Mouse (Mus musculus): Measurements from ENCODE around the gene Robo1. TPM values are rescaled to one million over a fixed set of nuclear protein-coding genes. Genes with fewer than 3 reads are reported as not detected.

Gene Robo1
- polyA plus RNA-seq, 1 experiment from 2014 or later = 20.6 TPM

GRCm38 (mm10) chr16:72411669-72412270, 103.7 kb downstream of the Robo1 start:
- Histone ChIP-seq H3K9ac (ENCODE audit: low read depth, low read length) (no peak overlapping the region), H3K4me1 (ENCODE audit: control insufficient read depth, insufficient read depth, low read length) (no peaks in the 10 kb centered on the region), H3K36me3 (ENCODE audit: control insufficient read depth, insufficient read depth, low read length) (no peaks in the 10 kb centered on the region), H3K9me3 (replicated peaks; ENCODE audit: control insufficient read depth, low read length) (no peaks in the 10 kb centered on the region), H3K4me2 (no peak overlapping the region), H3K27me3 (ENCODE audit: control insufficient read depth, insufficient read depth, low read length) (no peaks in the 10 kb centered on the region), H3K27ac (ENCODE audit: low read depth, low read length) (no peak overlapping the region), H3K4me3 (ENCODE audit: low read depth, low read length) (no peak overlapping the region)
- WGBS (ENCODE audit: insufficient replicate concordance) = 68% methylated on average over 5 of the region's 5 CpGs
- ATAC-seq (replicated peaks; ENCODE audit: insufficient number of reproducible peaks, low FRiP score, low TSS enrichment) = no peak

- ATAC-seq (replicated peaks; ENCODE audit: insufficient number of reproducible peaks, low FRiP score, low TSS enrichment) = no peak
- H3K36me3 ChIP-seq (ENCODE audit: control insufficient read depth, insufficient read depth, low read length) = no peaks in the 10 kb centered on the region
- H3K9me3 ChIP-seq (replicated peaks; ENCODE audit: control insufficient read depth, low read length) = no peaks in the 10 kb centered on the region
- H3K4me1 ChIP-seq (ENCODE audit: control insufficient read depth, insufficient read depth, low read length) = no peaks in the 10 kb centered on the region
- 57% methylated on average over 7 of the region's 7 CpGs for WGBS (ENCODE audit: insufficient replicate concordance)
- H3K27me3 ChIP-seq (ENCODE audit: control insufficient read depth, insufficient read depth, low read length) = no peaks in the 10 kb centered on the region
- no peak overlapping the region for H3K27ac ChIP-seq (ENCODE audit: low read depth, low read length)
- no peak overlapping the region for H3K4me3 ChIP-seq (ENCODE audit: low read depth, low read length)
- no peak overlapping the region for H3K9ac ChIP-seq (ENCODE audit: low read depth, low read length)
- H3K4me2 ChIP-seq = no peak overlapping the region
These were observed 104.8 kb downstream of the Robo1 start for GRCm38 (mm10) chr16:72412879-72413278.

- no peak for ATAC-seq (replicated peaks; ENCODE audit: insufficient number of reproducible peaks, low FRiP score, low TSS enrichment)
- peaks cover 2% of the 10 kb centered on the region; the same call in 1 of the 2 replicates for H3K4me1 ChIP-seq (ENCODE audit: control insufficient read depth, insufficient read depth, low read length)
- 65% methylated on average over 5 of the region's 5 CpGs for WGBS (ENCODE audit: insufficient replicate concordance)
These were observed 111.4 kb downstream of the Robo1 start for GRCm38 (mm10) chr16:72419328-72420066.

GRCm38 (mm10) chr16:72422426-72422825, 114.3 kb downstream of the Robo1 start:
- Histone ChIP-seq H3K4me3 (ENCODE audit: low read depth, low read length) (no peak overlapping the region), H3K27ac (ENCODE audit: low read depth, low read length) (no peak overlapping the region), H3K4me2 (no peak overlapping the region), H3K9me3 (replicated peaks; ENCODE audit: control insufficient read depth, low read length) (no peaks in the 10 kb centered on the region), H3K9ac (ENCODE audit: low read depth, low read length) (no peak overlapping the region), H3K36me3 (ENCODE audit: control insufficient read depth, insufficient read depth, low read length) (no peaks in the 10 kb centered on the region), H3K4me1 (ENCODE audit: control insufficient read depth, insufficient read depth, low read length) (peaks cover 2% of the 10 kb centered on the region; the same call in 1 of the 2 replicates), H3K27me3 (ENCODE audit: control insufficient read depth, insufficient read depth, low read length) (no peaks in the 10 kb centered on the region)
- WGBS (ENCODE audit: insufficient replicate concordance) = 32% methylated on average over 4 of the region's 4 CpGs
- peak; percentile 46; the same call in 1 of the 2 replicates for ATAC-seq (replicated peaks; ENCODE audit: insufficient number of reproducible peaks, low FRiP score, low TSS enrichment)

More at GRCm38 (mm10) chr16:72419328-72420066, 111.4 kb downstream of the Robo1 start:
- no peak overlapping the region for H3K9ac ChIP-seq (ENCODE audit: low read depth, low read length)
- no peaks in the 10 kb centered on the region for H3K36me3 ChIP-seq (ENCODE audit: control insufficient read depth, insufficient read depth, low read length)
- H3K4me3 ChIP-seq (ENCODE audit: low read depth, low read length) = no peak overlapping the region
- H3K27ac ChIP-seq (ENCODE audit: low read depth, low read length) = no peak overlapping the region
- H3K9me3 ChIP-seq (replicated peaks; ENCODE audit: control insufficient read depth, low read length) = no peaks in the 10 kb centered on the region
- H3K27me3 ChIP-seq (ENCODE audit: control insufficient read depth, insufficient read depth, low read length) = no peaks in the 10 kb centered on the region
- no peak overlapping the region for H3K4me2 ChIP-seq

GRCm38 (mm10) chr16:72434396-72434795, 126.3 kb downstream of the Robo1 start:
- no peaks in the 10 kb centered on the region for H3K9me3 ChIP-seq (replicated peaks; ENCODE audit: control insufficient read depth, low read length)
- H3K27me3 ChIP-seq (ENCODE audit: control insufficient read depth, insufficient read depth, low read length) = no peaks in the 10 kb centered on the region
- peak; percentile 71; the same call in 1 of the 2 replicates for ATAC-seq (replicated peaks; ENCODE audit: insufficient number of reproducible peaks, low FRiP score, low TSS enrichment)
- no peak overlapping the region for H3K9ac ChIP-seq (ENCODE audit: low read depth, low read length)
- H3K27ac ChIP-seq (ENCODE audit: low read depth, low read length) = no peak overlapping the region
- H3K4me1 ChIP-seq (ENCODE audit: control insufficient read depth, insufficient read depth, low read length) = peaks cover 2% of the 10 kb centered on the region; the same call in 1 of the 2 replicates
- H3K4me2 ChIP-seq = no peak overlapping the region
- H3K4me3 ChIP-seq (ENCODE audit: low read depth, low read length) = no peak overlapping the region
- H3K36me3 ChIP-seq (ENCODE audit: control insufficient read depth, insufficient read depth, low read length) = no peaks in the 10 kb centered on the region

- H3K27me3 ChIP-seq (ENCODE audit: control insufficient read depth, insufficient read depth, low read length) = no peaks in the 10 kb centered on the region
- ATAC-seq (replicated peaks; ENCODE audit: insufficient number of reproducible peaks, low FRiP score, low TSS enrichment) = no peak
- no peaks in the 10 kb centered on the region for H3K4me1 ChIP-seq (ENCODE audit: control insufficient read depth, insufficient read depth, low read length)
- H3K4me2 ChIP-seq = no peak overlapping the region
- no peak overlapping the region for H3K27ac ChIP-seq (ENCODE audit: low read depth, low read length)
- H3K4me3 ChIP-seq (ENCODE audit: low read depth, low read length) = no peak overlapping the region
- H3K36me3 ChIP-seq (ENCODE audit: control insufficient read depth, insufficient read depth, low read length) = no peaks in the 10 kb centered on the region
- H3K9me3 ChIP-seq (replicated peaks; ENCODE audit: control insufficient read depth, low read length) = no peaks in the 10 kb centered on the region
- H3K9ac ChIP-seq (ENCODE audit: low read depth, low read length) = no peak overlapping the region
- WGBS (ENCODE audit: insufficient replicate concordance) = 78% methylated on average over 18 of the region's 18 CpGs
These were observed 136.5 kb downstream of the Robo1 start for GRCm38 (mm10) chr16:72444428-72445135.

GRCm38 (mm10) chr16:72458155-72458554, 150.0 kb downstream of the Robo1 start:
- ATAC-seq (replicated peaks; ENCODE audit: insufficient number of reproducible peaks, low FRiP score, low TSS enrichment) = no peak
- H3K9ac ChIP-seq (ENCODE audit: low read depth, low read length) = no peak overlapping the region
- 45% methylated on average over 10 of the region's 10 CpGs for WGBS (ENCODE audit: insufficient replicate concordance)
- H3K4me2 ChIP-seq = no peak overlapping the region
- no peaks in the 10 kb centered on the region for H3K4me1 ChIP-seq (ENCODE audit: control insufficient read depth, insufficient read depth, low read length)
- no peaks in the 10 kb centered on the region for H3K27me3 ChIP-seq (ENCODE audit: control insufficient read depth, insufficient read depth, low read length)
- no peaks in the 10 kb centered on the region for H3K9me3 ChIP-seq (replicated peaks; ENCODE audit: control insufficient read depth, low read length)
- no peaks in the 10 kb centered on the region for H3K36me3 ChIP-seq (ENCODE audit: control insufficient read depth, insufficient read depth, low read length)
- no peak overlapping the region for H3K27ac ChIP-seq (ENCODE audit: low read depth, low read length)
- H3K4me3 ChIP-seq (ENCODE audit: low read depth, low read length) = no peak overlapping the region

- Histone ChIP-seq H3K4me3 (ENCODE audit: low read depth, low read length) (no peak overlapping the region), H3K27ac (ENCODE audit: low read depth, low read length) (no peak overlapping the region), H3K4me1 (ENCODE audit: control insufficient read depth, insufficient read depth, low read length) (no peaks in the 10 kb centered on the region), H3K9ac (ENCODE audit: low read depth, low read length) (no peak overlapping the region), H3K9me3 (replicated peaks; ENCODE audit: control insufficient read depth, low read length) (no peaks in the 10 kb centered on the region), H3K36me3 (ENCODE audit: control insufficient read depth, insufficient read depth, low read length) (no peaks in the 10 kb centered on the region), H3K4me2 (no peak overlapping the region), H3K27me3 (ENCODE audit: control insufficient read depth, insufficient read depth, low read length) (no peaks in the 10 kb centered on the region)
- no peak for ATAC-seq (replicated peaks; ENCODE audit: insufficient number of reproducible peaks, low FRiP score, low TSS enrichment)
- WGBS (ENCODE audit: insufficient replicate concordance) = 67% methylated on average over 10 of the region's 10 CpGs
These were observed 150.5 kb downstream of the Robo1 start for GRCm38 (mm10) chr16:72458576-72458975.

Measured in heart, embryonic 11.5 days (tissue).